Mouse (Mus musculus): ENCODE results near the gene Ugp2. TPM values are rescaled to one million over a fixed set of nuclear protein-coding genes. Genes with fewer than 3 reads are reported as not detected.

Gene Ugp2
- polyA plus RNA-seq, 1 experiment from 2014 or later: 95.1 TPM

DNA sequence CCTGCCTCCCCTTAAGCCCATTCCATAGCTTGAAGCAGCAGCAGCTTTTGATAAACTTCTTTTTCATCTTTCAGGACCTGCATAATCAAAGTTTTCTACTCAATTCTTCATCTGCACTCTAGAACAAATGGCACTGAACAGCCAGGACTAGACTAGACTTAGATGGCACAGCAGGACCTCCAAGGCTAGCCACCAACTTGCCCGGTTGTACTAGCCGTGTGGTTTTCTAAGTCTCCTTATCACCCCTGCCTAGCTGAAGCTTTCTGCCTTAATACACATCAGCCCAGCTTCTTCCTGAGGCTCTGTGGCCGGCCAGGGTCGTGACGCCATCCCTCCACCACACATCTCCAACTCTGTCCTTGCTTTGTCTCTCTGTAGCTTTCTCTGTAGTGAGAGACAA is 42.9 kb downstream of the Ugp2 start:
- Histone ChIP-seq H3K4me2 (no peak overlapping the region), H3K27me3 (no peaks in the 10 kb centered on the region), H3K4me1 (no peaks in the 10 kb centered on the region), H3K9me3 (no peaks in the 10 kb centered on the region), H3K4me3 (no peak overlapping the region), H3K27ac (no peak overlapping the region), H3K36me3 (peaks cover 54% of the 10 kb centered on the region), H3K9ac (no peak overlapping the region)
- no peak for ATAC-seq (ENCODE audit: borderline replicate concordance, extremely low read depth, low FRiP score, low TSS enrichment)
- WGBS: 60% methylated on average over 5 of the region's 5 CpGs

DNA sequence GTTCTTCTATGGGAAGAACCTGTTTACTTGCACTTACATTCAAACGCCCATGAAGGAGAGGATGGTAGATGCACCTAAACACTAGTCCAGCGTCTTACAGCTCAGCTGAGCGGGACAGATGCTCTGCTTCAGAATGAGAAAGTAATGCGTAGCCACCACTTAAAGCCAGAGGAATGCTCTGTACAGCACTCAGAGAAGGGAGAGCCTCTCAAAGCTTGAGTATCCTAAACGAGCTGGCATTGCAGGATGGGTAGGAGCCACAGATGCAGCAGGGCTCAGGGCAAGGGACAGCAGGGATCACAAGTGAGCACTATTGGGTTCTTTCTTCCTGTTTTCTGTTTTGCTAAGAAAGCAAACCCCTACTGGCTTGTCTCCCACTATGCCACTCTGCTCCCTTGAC is 43.5 kb downstream of the Ugp2 start:
- no peak overlapping the region for H3K4me3 ChIP-seq
- H3K9me3 ChIP-seq: no peaks in the 10 kb centered on the region
- H3K4me2 ChIP-seq: no peak overlapping the region
- H3K27me3 ChIP-seq: no peaks in the 10 kb centered on the region
- H3K36me3 ChIP-seq: peaks cover 48% of the 10 kb centered on the region
- H3K9ac ChIP-seq: no peak overlapping the region
- H3K4me1 ChIP-seq: no peaks in the 10 kb centered on the region
- no peak overlapping the region for H3K27ac ChIP-seq
- 0 out of 2 replicates have a peak, but pooled peaks have one; percentile 3 for ATAC-seq (ENCODE audit: borderline replicate concordance, extremely low read depth, low FRiP score, low TSS enrichment)
- WGBS: 77% methylated on average over 5 of the region's 5 CpGs

DNA sequence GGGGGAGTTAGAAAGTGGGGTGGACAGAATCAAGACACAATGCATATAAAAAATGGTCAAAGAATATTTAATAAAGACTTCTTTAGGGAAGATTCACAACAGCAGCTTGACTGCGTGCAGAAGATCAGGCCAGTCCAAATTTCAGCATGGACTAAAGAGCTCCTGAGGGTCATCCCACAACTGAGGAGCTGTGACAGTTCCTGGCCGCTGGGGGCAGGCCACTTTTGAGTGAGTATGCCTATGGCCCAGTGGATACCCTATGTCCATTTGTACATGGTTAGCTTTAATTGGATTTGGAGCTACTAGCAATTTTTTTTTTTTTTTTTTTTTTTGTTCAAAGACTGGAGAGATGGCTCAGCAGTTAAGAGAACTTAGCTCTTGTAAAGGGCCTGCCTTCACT is 44.2 kb downstream of the Ugp2 start:
- H3K27ac ChIP-seq: no peak overlapping the region
- H3K9me3 ChIP-seq: no peaks in the 10 kb centered on the region
- no peak overlapping the region for H3K4me3 ChIP-seq
- ATAC-seq (ENCODE audit: borderline replicate concordance, extremely low read depth, low FRiP score, low TSS enrichment): no peak
- WGBS: 65% methylated on average over 2 of the region's 2 CpGs
- no peaks in the 10 kb centered on the region for H3K4me1 ChIP-seq
- H3K9ac ChIP-seq: no peak overlapping the region
- no peaks in the 10 kb centered on the region for H3K27me3 ChIP-seq
- H3K36me3 ChIP-seq: peaks cover 46% of the 10 kb centered on the region
- H3K4me2 ChIP-seq: no peak overlapping the region

DNA sequence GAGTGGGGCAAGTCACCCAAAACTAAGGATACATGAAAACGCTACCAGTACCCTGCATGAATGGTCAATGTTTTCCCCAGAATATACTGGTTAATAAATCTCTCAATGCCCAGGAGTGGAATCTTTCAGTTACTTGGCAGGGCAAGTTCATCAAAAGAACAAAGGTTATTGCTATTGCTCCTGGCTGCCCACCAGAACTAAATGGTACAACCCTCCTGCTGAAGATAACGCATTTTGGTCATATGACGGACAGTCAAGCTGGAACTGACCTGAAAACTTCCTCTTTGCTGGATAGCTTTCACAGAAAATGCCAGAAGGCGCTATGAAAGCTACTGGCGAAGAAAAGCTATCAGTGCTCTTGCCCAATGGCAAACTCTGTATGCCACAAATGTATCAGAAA is 45.2 kb downstream of the Ugp2 start:
- Histone ChIP-seq H3K4me2 (no peak overlapping the region), H3K27me3 (no peaks in the 10 kb centered on the region), H3K4me1 (no peaks in the 10 kb centered on the region), H3K4me3 (no peak overlapping the region), H3K9me3 (no peaks in the 10 kb centered on the region), H3K27ac (no peak overlapping the region), H3K9ac (no peak overlapping the region), H3K36me3 (peaks cover 44% of the 10 kb centered on the region)
- no peak for ATAC-seq (ENCODE audit: borderline replicate concordance, extremely low read depth, low FRiP score, low TSS enrichment)
- 91% methylated on average over 5 of the region's 5 CpGs for WGBS

GRCm38 (mm10) chr11:21322349-21322748 is 48.7 kb downstream of the Ugp2 start:
- no peak overlapping the region for H3K9ac ChIP-seq
- no peak overlapping the region for H3K4me3 ChIP-seq
- no peaks in the 10 kb centered on the region for H3K4me1 ChIP-seq
- no peak overlapping the region for H3K4me2 ChIP-seq
- H3K36me3 ChIP-seq: peaks cover 37% of the 10 kb centered on the region
- 70% methylated on average over 3 of the region's 3 CpGs for WGBS
- no peaks in the 10 kb centered on the region for H3K9me3 ChIP-seq
- no peak for ATAC-seq (ENCODE audit: borderline replicate concordance, extremely low read depth, low FRiP score, low TSS enrichment)
- no peaks in the 10 kb centered on the region for H3K27me3 ChIP-seq
- no peak overlapping the region for H3K27ac ChIP-seq

DNA sequence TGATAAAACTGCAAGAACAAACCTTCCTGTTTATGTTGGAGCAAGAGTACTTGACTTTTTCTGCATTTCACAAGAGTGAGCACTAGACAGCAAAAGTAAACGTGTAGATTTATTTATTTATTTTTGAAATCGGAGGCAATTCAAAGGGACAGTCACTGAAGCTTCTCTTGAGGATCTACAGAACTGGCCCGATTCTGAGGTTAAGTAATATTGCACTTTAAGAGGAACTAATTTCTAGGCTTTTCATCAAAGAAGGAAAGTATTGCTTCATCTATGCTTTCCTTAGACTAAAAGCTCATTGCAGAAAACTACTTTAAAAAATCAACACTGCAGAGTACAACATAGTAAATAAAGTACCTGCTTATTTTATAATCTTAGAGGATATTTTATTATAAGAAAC is 49.4 kb downstream of the Ugp2 start:
- WGBS: 16% methylated on average over 3 of the region's 3 CpGs
- no peak for ATAC-seq (ENCODE audit: borderline replicate concordance, extremely low read depth, low FRiP score, low TSS enrichment)
- no peak overlapping the region for H3K9ac ChIP-seq
- H3K27me3 ChIP-seq: no peaks in the 10 kb centered on the region
- H3K9me3 ChIP-seq: no peaks in the 10 kb centered on the region
- no peak overlapping the region for H3K27ac ChIP-seq
- no peak overlapping the region for H3K4me2 ChIP-seq
- H3K36me3 ChIP-seq: peaks cover 31% of the 10 kb centered on the region
- H3K4me3 ChIP-seq: no peak overlapping the region
- no peaks in the 10 kb centered on the region for H3K4me1 ChIP-seq

- Histone ChIP-seq H3K9me3 (no peaks in the 10 kb centered on the region), H3K4me3 (no peak overlapping the region), H3K9ac (no peak overlapping the region), H3K36me3 (peaks cover 29% of the 10 kb centered on the region; the same call in 1 of the 2 replicates), H3K27ac (no peak overlapping the region), H3K27me3 (no peaks in the 10 kb centered on the region), H3K4me2 (no peak overlapping the region), H3K4me1 (no peaks in the 10 kb centered on the region)
- WGBS: 63% methylated on average over 9 of the region's 9 CpGs
- peak; percentile 46; the same call in 1 of the 2 replicates for ATAC-seq (ENCODE audit: borderline replicate concordance, extremely low read depth, low FRiP score, low TSS enrichment)
Observed at GRCm38 (mm10) chr11:21313922-21314657, 56.9 kb downstream of the Ugp2 start.

DNA sequence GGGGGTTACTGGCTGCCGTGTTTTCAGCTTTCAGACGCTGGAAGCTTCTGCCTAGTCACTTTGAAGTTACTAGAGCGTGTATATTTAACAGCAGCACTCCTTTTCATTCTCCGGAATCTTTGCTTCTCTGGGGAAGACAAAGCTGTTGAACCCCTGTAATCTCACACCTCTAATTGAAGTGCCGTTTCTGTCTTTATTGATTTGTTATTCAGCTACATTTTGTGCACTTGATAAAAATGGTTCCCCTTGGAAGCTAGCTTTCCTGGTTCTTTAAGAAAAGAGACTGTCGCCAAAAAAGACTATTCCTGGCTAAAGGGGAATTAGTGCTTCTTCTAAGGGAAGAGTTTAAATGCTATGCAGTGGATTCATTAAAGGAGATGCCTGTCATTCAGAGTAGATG is 61.5 kb downstream of the Ugp2 start:
- no peak overlapping the region for H3K4me3 ChIP-seq
- no peaks in the 10 kb centered on the region for H3K4me1 ChIP-seq
- H3K27ac ChIP-seq: no peak overlapping the region
- 54% methylated on average over 6 of the region's 6 CpGs for WGBS
- no peaks in the 10 kb centered on the region for H3K9me3 ChIP-seq
- H3K4me2 ChIP-seq: no peak overlapping the region
- H3K27me3 ChIP-seq: no peaks in the 10 kb centered on the region
- no peak overlapping the region for H3K9ac ChIP-seq
- ATAC-seq (ENCODE audit: borderline replicate concordance, extremely low read depth, low FRiP score, low TSS enrichment): no peak
- H3K36me3 ChIP-seq: peaks cover 19% of the 10 kb centered on the region; the same call in 1 of the 2 replicates

GRCm38 (mm10) chr11:21308119-21308518 is 62.9 kb downstream of the Ugp2 start:
- Histone ChIP-seq H3K4me1 (no peaks in the 10 kb centered on the region), H3K4me2 (no peak overlapping the region), H3K4me3 (no peak overlapping the region), H3K36me3 (peaks cover 19% of the 10 kb centered on the region; the same call in 1 of the 2 replicates), H3K9me3 (no peaks in the 10 kb centered on the region), H3K27me3 (no peaks in the 10 kb centered on the region), H3K27ac (no peak overlapping the region), H3K9ac (no peak overlapping the region)
- 78% methylated on average over 5 of the region's 5 CpGs for WGBS
- no peak for ATAC-seq (ENCODE audit: borderline replicate concordance, extremely low read depth, low FRiP score, low TSS enrichment)

- Histone ChIP-seq H3K27me3 (no peaks in the 10 kb centered on the region), H3K9ac (no peak overlapping the region), H3K4me3 (no peak overlapping the region), H3K4me1 (no peaks in the 10 kb centered on the region), H3K36me3 (peaks cover 18% of the 10 kb centered on the region; the same call in 1 of the 2 replicates), H3K27ac (no peak overlapping the region), H3K4me2 (no peak overlapping the region), H3K9me3 (no peaks in the 10 kb centered on the region)
- 77% methylated on average over 5 of the region's 5 CpGs for WGBS
- no peak for ATAC-seq (ENCODE audit: borderline replicate concordance, extremely low read depth, low FRiP score, low TSS enrichment)
Observed at GRCm38 (mm10) chr11:21307078-21307668, 63.8 kb downstream of the Ugp2 start.

DNA sequence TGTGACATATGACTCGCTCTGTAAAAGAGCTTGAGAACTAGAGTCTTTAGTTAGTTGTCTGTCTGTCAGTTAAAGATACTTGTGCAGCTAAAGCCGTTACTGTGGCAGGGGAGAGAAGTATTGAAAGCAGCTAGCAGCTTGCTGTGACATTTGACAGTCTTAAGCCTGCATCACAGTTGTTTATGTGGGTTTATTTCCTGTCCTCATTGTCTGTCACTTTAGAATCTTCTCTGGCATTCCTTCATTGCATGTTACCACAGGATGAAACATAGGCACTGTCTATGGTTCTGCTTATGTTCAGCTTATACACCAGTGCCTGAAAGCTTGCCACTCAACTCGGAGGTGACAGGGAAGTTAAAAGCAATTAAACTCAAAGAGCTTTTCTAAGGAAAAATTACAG is 67.4 kb downstream of the Ugp2 start:
- no peak for ATAC-seq (ENCODE audit: borderline replicate concordance, extremely low read depth, low FRiP score, low TSS enrichment)
- H3K36me3 ChIP-seq: peaks cover 29% of the 10 kb centered on the region
- 78% methylated on average over 3 of the region's 3 CpGs for WGBS

DNA sequence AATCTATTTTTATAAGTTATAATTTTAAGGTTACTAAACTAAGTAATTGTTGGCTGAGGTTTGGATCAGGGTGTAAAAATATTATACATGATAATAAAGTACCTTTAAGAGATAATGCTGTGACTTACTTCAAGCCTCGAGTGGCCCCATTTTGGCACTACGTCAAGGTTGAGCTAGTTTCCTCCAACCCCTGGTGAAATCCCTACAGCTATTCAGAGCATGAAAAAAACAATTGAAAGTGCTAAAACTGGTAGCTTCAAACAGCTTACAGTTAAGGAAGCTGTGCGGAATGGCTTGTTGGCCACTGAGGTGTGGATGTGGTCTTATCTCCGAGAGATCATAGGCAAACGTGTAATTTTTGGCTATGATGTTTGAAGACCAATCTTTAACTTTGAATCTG is 75.5 kb downstream of the Ugp2 start:
- Histone ChIP-seq H3K9ac (no peak overlapping the region), H3K4me2 (no peak overlapping the region), H3K9me3 (no peaks in the 10 kb centered on the region), H3K4me3 (no peak overlapping the region), H3K27ac (no peak overlapping the region), H3K4me1 (no peaks in the 10 kb centered on the region), H3K36me3 (peaks cover 11% of the 10 kb centered on the region; the same call in 1 of the 2 replicates), H3K27me3 (no peaks in the 10 kb centered on the region)
- 75% methylated on average over 5 of the region's 5 CpGs for WGBS
- no peak for ATAC-seq (ENCODE audit: borderline replicate concordance, extremely low read depth, low FRiP score, low TSS enrichment)

More for the DNA sequence above, 67.4 kb downstream of the Ugp2 start:
- H3K9me3 ChIP-seq: no peaks in the 10 kb centered on the region
- no peak overlapping the region for H3K4me2 ChIP-seq
- H3K27ac ChIP-seq: no peak overlapping the region
- no peak overlapping the region for H3K4me3 ChIP-seq
- no peak overlapping the region for H3K9ac ChIP-seq
- H3K27me3 ChIP-seq: no peaks in the 10 kb centered on the region
- H3K4me1 ChIP-seq: no peaks in the 10 kb centered on the region
